Mouse (Mus musculus): ENCODE data around the gene Ccdc141.

The Ccdc141 gene

GRCm38 (mm10) chr2:76970204-76970603 is 200.2 kb downstream of the Ccdc141 start:
- no peak for DNase-seq

GRCm38 (mm10) chr2:76969637-76970036 is 200.8 kb downstream of the Ccdc141 start:
- DNase-seq, result no peak

GRCm38 (mm10) chr2:76968919-76969318 is 201.5 kb downstream of the Ccdc141 start:
- peak; percentile 91 for DNase-seq

GRCm38 (mm10) chr2:76966582-76966981 is 203.9 kb downstream of the Ccdc141 start:
- DNase-seq, result no peak

GRCm38 (mm10) chr2:76966013-76966412 is 204.4 kb downstream of the Ccdc141 start:
- DNase-seq, result no peak

GRCm38 (mm10) chr2:76965542-76965941 is 204.9 kb downstream of the Ccdc141 start:
- DNase-seq, result no peak

GRCm38 (mm10) chr2:76962045-76962432 is 208.4 kb downstream of the Ccdc141 start:
- no peak for DNase-seq

- DNase-seq, result no peak
Observed at GRCm38 (mm10) chr2:76961420-76962044, 208.9 kb downstream of the Ccdc141 start.
